Mouse (Mus musculus) forebrain, embryonic 12.5 days (tissue): ENCODE measurements around the gene Atf6. TPM values are rescaled to one million over a fixed set of nuclear protein-coding genes. Genes with fewer than 3 reads are reported as not detected.

Experiments used
- ATAC-seq: fragments of 200-750 bp; cut with Nextera tagmentation; 2 replicates; pipeline ENCODE4 v1.8.0; 2017; ENCODE audit warnings: moderate TSS enrichment; ENCODE audit not compliant: low FRiP score
- H3K27ac ChIP-seq: fragments of 300-500 bp; sonication (generic); 2 replicates; pipeline ENCODE4 v1.5.1; 2016; ENCODE audit warnings: mild to moderate bottlenecking
- H3K27me3 ChIP-seq: fragments of 300-500 bp; sonication (generic); 2 replicates; pipeline ENCODE4 v1.6.1; 2016; ENCODE audit warnings: mild to moderate bottlenecking
- H3K36me3 ChIP-seq: fragments of 300-500 bp; sonication (generic); replicated peaks from 2 replicates; pipeline ENCODE4 v1.6.1; 2016; ENCODE audit warnings: mild to moderate bottlenecking
- H3K4me1 ChIP-seq: fragments of 300-500 bp; sonication (generic); 2 replicates; pipeline ENCODE4 v1.6.1; 2016
- H3K4me2 ChIP-seq: fragments of 300-500 bp; sonication (generic); 2 replicates; pipeline ENCODE4 v1.6.1; 2016; ENCODE audit warnings: mild to moderate bottlenecking, moderate library complexity
- H3K4me3 ChIP-seq: fragments of 300-500 bp; sonication (generic); replicated peaks from 2 replicates; pipeline ENCODE4 v1.5.1; 2016; ENCODE audit warnings: mild to moderate bottlenecking
- H3K9ac ChIP-seq: fragments of 300-500 bp; sonication (generic); 2 replicates; pipeline ENCODE4 v1.6.1; 2016; ENCODE audit warnings: mild to moderate bottlenecking
- H3K9me3 ChIP-seq: fragments of 300-500 bp; sonication (generic); 2 replicates; pipeline ENCODE4 v1.6.1; 2016
- WGBS: fragments of 180-500 bp; shearing (Covaris S2); methylation state at CpG from one replicate; pipeline ENCODE4 v1.1.7; 2016; 5-methylcytosine and 5-hydroxymethylcytosine counted together
- polyA plus RNA-seq: library from polyadenylated mRNA; unstranded; fragments of >200 nt; fragmentation: Nextera tagmentation; extraction: Ambion mirVana; gene quantifications from 2 replicates; pipeline ENCODE4 v1.2.1, GENCODE M21; 2016

Atf6 gene
- polyA plus RNA-seq, 1 experiment from 2014 or later = 8.9 TPM

- WGBS = 90% methylated on average over 2 of the region's 2 CpGs
- Histone ChIP-seq H3K27me3 (no peaks in the 10 kb centered on the region), H3K9ac (no peak overlapping the region), H3K4me2 (no peak overlapping the region), H3K36me3 (no peaks in the 10 kb centered on the region), H3K27ac (no peak overlapping the region), H3K9me3 (no peaks in the 10 kb centered on the region), H3K4me1 (no peaks in the 10 kb centered on the region), H3K4me3 (no peak overlapping the region)
- ATAC-seq = no peak
Measured at GRCm38 (mm10) chr1:170815287-170816004, 52.1 kb downstream of the Atf6 start.

- WGBS = 59% methylated on average over 5 of the region's 5 CpGs
- Histone ChIP-seq H3K9ac (no peak overlapping the region), H3K4me1 (no peaks in the 10 kb centered on the region), H3K4me2 (no peak overlapping the region), H3K36me3 (no peaks in the 10 kb centered on the region), H3K27ac (no peak overlapping the region), H3K27me3 (no peaks in the 10 kb centered on the region), H3K4me3 (no peak overlapping the region), H3K9me3 (no peaks in the 10 kb centered on the region)
- ATAC-seq = no peak
Measured at GRCm38 (mm10) chr1:170812822-170813221, 54.7 kb downstream of the Atf6 start.

GRCm38 (mm10) chr1:170807600-170808270 lies 59.8 kb downstream of the Atf6 start:
- no peak for ATAC-seq
- H3K4me3 ChIP-seq = no peak overlapping the region
- H3K4me1 ChIP-seq = 0 out of 2 replicates have a peak, but pooled peaks cover 5% of the 10 kb centered on the region
- 81% methylated on average over 2 of the region's 2 CpGs for WGBS
- no peaks in the 10 kb centered on the region for H3K27me3 ChIP-seq
- H3K36me3 ChIP-seq = no peaks in the 10 kb centered on the region
- no peak overlapping the region for H3K27ac ChIP-seq
- no peak overlapping the region for H3K4me2 ChIP-seq
- no peaks in the 10 kb centered on the region for H3K9me3 ChIP-seq
- no peak overlapping the region for H3K9ac ChIP-seq

GRCm38 (mm10) chr1:170804721-170805120 lies 62.9 kb downstream of the Atf6 start:
- Histone ChIP-seq H3K27ac (no peak overlapping the region), H3K4me2 (no peak overlapping the region), H3K9me3 (no peaks in the 10 kb centered on the region), H3K4me3 (no peak overlapping the region), H3K27me3 (no peaks in the 10 kb centered on the region), H3K36me3 (no peaks in the 10 kb centered on the region), H3K4me1 (0 out of 2 replicates have a peak, but pooled peaks cover 5% of the 10 kb centered on the region), H3K9ac (no peak overlapping the region)
- 28% methylated on average over 11 of the region's 11 CpGs for WGBS
- no peak for ATAC-seq

- H3K4me1 ChIP-seq = 0 out of 2 replicates have a peak, but pooled peaks cover 5% of the 10 kb centered on the region
- H3K27ac ChIP-seq = no peak overlapping the region
- H3K9me3 ChIP-seq = no peaks in the 10 kb centered on the region
- no peak overlapping the region for H3K9ac ChIP-seq
- H3K27me3 ChIP-seq = no peaks in the 10 kb centered on the region
- ATAC-seq = no peak
- no peak overlapping the region for H3K4me2 ChIP-seq
- 68% methylated on average over 7 of the region's 7 CpGs for WGBS
- no peak overlapping the region for H3K4me3 ChIP-seq
- H3K36me3 ChIP-seq = no peaks in the 10 kb centered on the region
Measured at GRCm38 (mm10) chr1:170802669-170803068, 64.9 kb downstream of the Atf6 start.

GRCm38 (mm10) chr1:170800694-170801093 lies 66.9 kb downstream of the Atf6 start:
- Histone ChIP-seq H3K4me3 (no peak overlapping the region), H3K27me3 (no peaks in the 10 kb centered on the region), H3K4me1 (0 out of 2 replicates have a peak, but pooled peaks cover 5% of the 10 kb centered on the region), H3K27ac (no peak overlapping the region), H3K4me2 (no peak overlapping the region), H3K9me3 (no peaks in the 10 kb centered on the region), H3K36me3 (no peaks in the 10 kb centered on the region), H3K9ac (no peak overlapping the region)
- ATAC-seq = no peak
- WGBS = 90% methylated on average over 3 of the region's 3 CpGs

GRCm38 (mm10) chr1:170795741-170796347 lies 71.7 kb downstream of the Atf6 start:
- Histone ChIP-seq H3K27me3 (no peaks in the 10 kb centered on the region), H3K27ac (no peak overlapping the region), H3K4me1 (no peaks in the 10 kb centered on the region), H3K9ac (no peak overlapping the region), H3K9me3 (no peaks in the 10 kb centered on the region), H3K36me3 (0 out of 2 replicates have a peak, but pooled peaks cover 8% of the 10 kb centered on the region), H3K4me2 (no peak overlapping the region), H3K4me3 (no peak overlapping the region)
- 84% methylated on average over 9 of the region's 9 CpGs for WGBS
- no peak for ATAC-seq

- no peaks in the 10 kb centered on the region for H3K27me3 ChIP-seq
- no peak overlapping the region for H3K4me2 ChIP-seq
- H3K9me3 ChIP-seq = no peaks in the 10 kb centered on the region
- H3K4me3 ChIP-seq = no peak overlapping the region
- H3K36me3 ChIP-seq = peaks cover 15% of the 10 kb centered on the region; the same call in 1 of the 2 replicates
- WGBS = 88% methylated on average over 6 of the region's 6 CpGs
- no peaks in the 10 kb centered on the region for H3K4me1 ChIP-seq
- no peak overlapping the region for H3K9ac ChIP-seq
- no peak for ATAC-seq
- H3K27ac ChIP-seq = no peak overlapping the region
Measured at GRCm38 (mm10) chr1:170791542-170791941, 76.0 kb downstream of the Atf6 start.

GRCm38 (mm10) chr1:170791001-170791400 lies 76.6 kb downstream of the Atf6 start:
- Histone ChIP-seq H3K27me3 (no peaks in the 10 kb centered on the region), H3K36me3 (peaks cover 20% of the 10 kb centered on the region)
- 84% methylated on average over 3 of the region's 3 CpGs for WGBS

GRCm38 (mm10) chr1:170787643-170788042 lies 79.9 kb downstream of the Atf6 start:
- H3K27me3 ChIP-seq = no peaks in the 10 kb centered on the region
- H3K27ac ChIP-seq = no peak overlapping the region
- H3K4me3 ChIP-seq = no peak overlapping the region
- no peaks in the 10 kb centered on the region for H3K9me3 ChIP-seq
- peaks cover 15% of the 10 kb centered on the region for H3K36me3 ChIP-seq
- no peaks in the 10 kb centered on the region for H3K4me1 ChIP-seq
- no peak for ATAC-seq
- H3K9ac ChIP-seq = no peak overlapping the region
- 79% methylated on average over 1 of the region's 1 CpGs for WGBS
- no peak overlapping the region for H3K4me2 ChIP-seq

More at GRCm38 (mm10) chr1:170791001-170791400, 76.6 kb downstream of the Atf6 start:
- Histone ChIP-seq H3K4me3 (no peak overlapping the region), H3K4me2 (no peak overlapping the region), H3K4me1 (no peaks in the 10 kb centered on the region), H3K9me3 (no peaks in the 10 kb centered on the region), H3K9ac (no peak overlapping the region), H3K27ac (no peak overlapping the region)
- no peak for ATAC-seq

GRCm38 (mm10) chr1:170786570-170787341 lies 80.8 kb downstream of the Atf6 start:
- ATAC-seq = no peak
- H3K36me3 ChIP-seq = peaks cover 13% of the 10 kb centered on the region
- no peak overlapping the region for H3K9ac ChIP-seq
- no peaks in the 10 kb centered on the region for H3K4me1 ChIP-seq
- H3K4me3 ChIP-seq = no peak overlapping the region
- no peak overlapping the region for H3K27ac ChIP-seq
- no peaks in the 10 kb centered on the region for H3K9me3 ChIP-seq
- no peak overlapping the region for H3K4me2 ChIP-seq
- no peaks in the 10 kb centered on the region for H3K27me3 ChIP-seq
- WGBS = 91% methylated on average over 14 of the region's 14 CpGs

- Histone ChIP-seq H3K4me3 (no peak overlapping the region), H3K27ac (no peak overlapping the region), H3K4me2 (no peak overlapping the region), H3K4me1 (no peaks in the 10 kb centered on the region), H3K36me3 (no peaks in the 10 kb centered on the region), H3K27me3 (no peaks in the 10 kb centered on the region), H3K9ac (no peak overlapping the region), H3K9me3 (no peaks in the 10 kb centered on the region)
- 95% methylated on average over 4 of the region's 4 CpGs for WGBS
- ATAC-seq = no peak
Measured at GRCm38 (mm10) chr1:170777688-170778087, 89.9 kb downstream of the Atf6 start.
